20 mouse cellular contexts compared by ENCODE assay signal in genomic region chr2:11558654-11559053, GRCm38 (mm10). TPM values are rescaled to one million over a fixed set of nuclear protein-coding genes. Genes with fewer than 3 reads are reported as not detected.
DNase-seq lines count a peak whose midpoint lies in the region; ATAC-seq and TF ChIP-seq lines count a peak whose summit lies in the region.
"Had no signal": no experiment of that assay in that cellular context is flagged by ENCODE, and none has a peak within 500 bp of the region (broad histone marks: within the 10 kb centered on the region; RNA-seq: fewer than 3 reads in every experiment).

No protein-coding gene starts in this region.

- no peaks in the 10 kb centered on the region for H3K9me3 ChIP-seq in forebrain, postnatal 0 days (ENCODE audit: low read length)
- no peaks in the 10 kb centered on the region for H3K9me3 ChIP-seq in forebrain, embryonic 10.5 days
- H3K9me3 ChIP-seq: hindbrain, embryonic 10.5 days; hindbrain, embryonic 13.5 days had no signal

- H3K9ac ChIP-seq in forebrain, postnatal 0 days, result no peak overlapping the region
- H3K9ac ChIP-seq: hindbrain, embryonic 13.5 days had no signal

- TF ChIP-seq CTCF in forebrain, postnatal 0 days (IDR thresholded peaks at IDR 0.05; ENCODE audit: low read depth), result no peak

- H3K27me3 ChIP-seq in forebrain, postnatal 0 days (ENCODE audit: insufficient read depth, low read length), result no peaks in the 10 kb centered on the region
- peaks cover 27% of the 10 kb centered on the region for H3K27me3 ChIP-seq in forebrain, embryonic 10.5 days (ENCODE audit: poor library complexity, severe bottlenecking)

- no peak for ATAC-seq in forebrain, postnatal 0 days
- ATAC-seq: activated CD4-positive, CD25-positive, alpha-beta regulatory T cell, adult 4 months; forebrain, embryonic 14.5 days; hindbrain, embryonic 16.5 days had no signal

- H3K4me1 ChIP-seq in forebrain, postnatal 0 days (ENCODE audit: insufficient read depth), result peaks cover 4% of the 10 kb centered on the region; the same call in 1 of the 2 replicates
- H3K4me1 ChIP-seq in forebrain, embryonic 10.5 days, result peaks cover 6% of the 10 kb centered on the region

- DNase-seq in forebrain, postnatal 0 days, result peak; percentile 13
- no peak for DNase-seq in forebrain, embryonic 10.5 days (ENCODE audit: extremely low spot score, low spot score)
- DNase-seq in layer of hippocampus, adult 18-20 months (ENCODE audit: low spot score in 2 of 2), result peak; percentile 28 to 61
- DNase-seq in layer of hippocampus, postnatal 36 days, result no peak
- peak; percentile 29 for DNase-seq in brain, adult 2 months (ENCODE audit: low read depth, low spot score)
- DNase-seq in layer of hippocampus, postnatal 14 days (ENCODE audit: low spot score in 2 of 2), result peak; percentile 22 to 42
- DNase-seq in testis, postnatal 14 days (ENCODE audit: low spot score), result no peak
- DNase-seq: adrenal gland, adult 8-10 months; adrenal gland, postnatal 25 days; cerebellum, adult 18-20 months; cerebellum, adult 9-10 months; cerebellum, postnatal 14 days; gastrocnemius, postnatal 10 days; gastrocnemius, postnatal 36 days had no signal

- no peak overlapping the region for H3K4me2 ChIP-seq in forebrain, postnatal 0 days (ENCODE audit: low read depth)
- H3K4me2 ChIP-seq: heart, embryonic 11.5 days; hindbrain, embryonic 13.5 days had no signal

- no peaks in the 10 kb centered on the region for H3K36me3 ChIP-seq in forebrain, postnatal 0 days (ENCODE audit: insufficient read depth)
- H3K36me3 ChIP-seq in forebrain, embryonic 10.5 days (replicated peaks), result no peaks in the 10 kb centered on the region
- H3K36me3 ChIP-seq: hindbrain, embryonic 10.5 days; hindbrain, embryonic 13.5 days had no signal

- WGBS in forebrain, postnatal 0 days, result 76% methylated on average over 7 of the region's 7 CpGs
- 91% methylated on average over 7 of the region's 7 CpGs for WGBS in forebrain, embryonic 10.5 days

- H3K4me3 ChIP-seq in forebrain, postnatal 0 days (ENCODE audit: low read depth, low read length), result no peak overlapping the region
- H3K4me3 ChIP-seq in forebrain, embryonic 10.5 days, result no peak overlapping the region
- H3K4me3 ChIP-seq: hindbrain, embryonic 10.5 days; hindbrain, embryonic 13.5 days had no signal

- no peak overlapping the region for H3K27ac ChIP-seq in forebrain, postnatal 0 days (ENCODE audit: low read depth, low read length)
- no peak overlapping the region for H3K27ac ChIP-seq in forebrain, embryonic 10.5 days
- H3K27ac ChIP-seq: hindbrain, embryonic 10.5 days; hindbrain, embryonic 13.5 days had no signal

RNA-seq across cellular contexts. Expression of gene Pfkfb3, which starts 4.8 kb away (rescaled TPM):
- 19.2 and 22.5 TPM in 2 replicates for total RNA-seq in forebrain, postnatal 0 days (2014; rRNA removed)
- 21.0 and 28.9 TPM in 2 replicates for polyA plus RNA-seq in forebrain, postnatal 0 days (2015; fragmentation: Nextera tagmentation; extraction: Ambion mirVana)
- 15.5 and 17.0 TPM in 2 replicates for polyA plus RNA-seq in forebrain, embryonic 10.5 days (2016; fragmentation: Nextera tagmentation; extraction: Ambion mirVana)
- total RNA-seq in layer of hippocampus, adult 18-20 months (2021), result 10 to 100 TPM; 40.0 to 41.4 TPM
- total RNA-seq in layer of hippocampus, postnatal 36 days (2021), result 10 to 100 TPM; 41.6 to 43.2 TPM
- 10 to 100 TPM; 36.4 to 40.5 TPM for total RNA-seq in layer of hippocampus, postnatal 14 days (2021)

RNA-seq across cellular contexts. Expression of gene Rbm17, which starts 45.3 kb away (rescaled TPM):
- 95.3 and 95.4 TPM in 2 replicates for total RNA-seq in forebrain, postnatal 0 days (2014; rRNA removed)
- 129 and 130 TPM in 2 replicates for polyA plus RNA-seq in forebrain, postnatal 0 days (2015; fragmentation: Nextera tagmentation; extraction: Ambion mirVana)
- polyA plus RNA-seq in forebrain, embryonic 10.5 days (2016; fragmentation: Nextera tagmentation; extraction: Ambion mirVana), result 203 and 213 TPM in 2 replicates
- total RNA-seq in layer of hippocampus, adult 18-20 months (2021), result 10 to 100 TPM; 70.9 to 93.0 TPM
- 10 to 100 TPM; 72.4 to 86.0 TPM for total RNA-seq in layer of hippocampus, postnatal 36 days (2021)
- 10 to 100 TPM; 77.1 to 84.6 TPM for total RNA-seq in layer of hippocampus, postnatal 14 days (2021)

Comparison
In these comparisons a context has a peak if more than half of its experiments do, and no peak if none do; other contexts are left out.
1. DNase-seq: peak in forebrain, postnatal 0 days (single experiment), layer of hippocampus, adult 18-20 months (2 of 2), brain, adult 2 months (single experiment) and layer of hippocampus, postnatal 14 days (2 of 2); none in forebrain, embryonic 10.5 days (single experiment), layer of hippocampus, postnatal 36 days (0 of 2) and testis, postnatal 14 days (single experiment).